Mouse (Mus musculus) layer of hippocampus, adult 8-10 months (tissue): Measurements from ENCODE around the gene Gm49354. TPM values are rescaled to one million over a fixed set of nuclear protein-coding genes. Genes with fewer than 3 reads are reported as not detected.
"Not testable (repeated sequence)": the region's sequence is repeated elsewhere in the genome, so short reads cannot be mapped to it uniquely, and the experiment has no call there.

Experiments
- DNase-seq, 2 experiments: peaks; one replicate each; pipeline ENCODE4 v3.0.0; 2022; ENCODE audit warnings: low spot score in 2 of 2
- total RNA-seq, 4 experiments: library from RNA; stranded (reverse); gene quantifications; 2 replicates each; pipeline ENCODE4 v1.2.4; 2022

The Gm49354 gene
- total RNA-seq, 4 experiments from 2014 or later, result not detected

DNA sequence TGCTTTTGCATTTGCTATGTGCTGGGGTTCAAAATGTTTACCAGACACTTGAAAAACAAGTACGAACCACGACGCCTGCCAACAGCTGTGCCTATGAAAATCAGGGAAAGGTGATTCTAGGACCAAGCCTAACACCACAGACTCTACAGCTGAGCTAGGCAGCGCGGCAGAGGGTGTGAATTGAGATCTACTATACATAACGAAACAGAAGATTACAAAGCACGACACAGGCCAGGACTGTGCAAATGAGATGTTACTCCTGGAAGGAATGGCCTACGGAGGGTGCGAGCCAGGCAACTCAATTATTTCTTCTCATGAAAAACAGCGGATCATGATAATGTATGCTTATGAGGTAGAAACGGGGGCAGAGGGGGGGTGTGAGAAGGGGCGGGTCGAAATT is 13.5 kb downstream of the Gm49354 start:
- no peak for DNase-seq

DNA sequence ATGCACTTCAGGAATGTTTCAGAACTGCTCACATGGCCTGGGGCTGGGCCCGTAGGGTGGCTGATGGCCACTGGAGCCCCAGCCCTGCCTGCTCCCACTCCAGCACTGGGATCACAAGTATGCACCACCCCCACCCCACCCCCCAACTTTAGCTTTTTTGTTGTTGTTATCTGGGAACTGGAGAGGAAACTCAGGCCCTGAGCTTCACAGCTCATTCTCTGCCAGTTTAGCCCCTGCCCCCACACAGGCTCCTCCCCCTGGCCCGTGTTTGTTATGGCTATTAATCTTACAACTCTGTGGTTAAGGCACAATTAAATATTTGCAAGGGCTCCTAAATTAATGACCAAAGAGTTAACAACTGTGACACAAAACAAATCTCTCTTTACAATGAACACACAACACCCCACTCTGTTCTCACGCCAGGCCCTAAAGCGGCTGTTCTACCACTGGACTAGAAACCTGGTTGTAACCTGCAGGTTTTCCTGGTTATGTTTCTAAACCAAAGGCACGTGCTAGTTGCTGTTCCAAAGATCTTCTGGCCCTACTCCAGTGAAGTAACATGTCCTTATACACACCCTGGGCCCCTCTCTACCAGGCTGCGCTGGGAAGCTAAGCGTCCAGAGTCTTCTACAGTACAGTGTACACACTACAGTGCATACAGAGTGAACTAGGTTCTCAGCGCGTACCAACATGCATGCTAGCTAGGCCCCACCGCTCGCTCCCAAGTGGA is 15.1 kb downstream of the Gm49354 start:
- no peak for DNase-seq

DNA sequence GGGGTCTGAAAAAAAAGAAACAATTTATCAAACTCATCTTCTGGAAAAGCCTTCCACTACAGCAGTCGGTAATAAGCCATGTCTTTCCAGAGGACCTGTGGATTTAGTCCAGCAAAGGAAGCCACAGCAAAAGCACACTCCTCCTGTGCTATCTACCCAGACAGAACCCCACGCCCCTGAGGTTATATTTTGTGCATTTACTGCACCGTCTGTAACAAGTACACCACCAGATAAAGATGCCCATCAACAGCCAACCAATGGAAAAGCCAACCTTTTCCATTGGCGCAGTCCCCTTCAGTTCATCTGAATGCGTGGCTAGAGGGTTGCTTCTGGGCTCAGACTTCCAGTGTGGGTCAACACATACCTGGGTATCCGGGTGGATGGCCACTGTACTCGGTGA is 19.3 kb downstream of the Gm49354 start:
- DNase-seq, result no peak

DNA sequence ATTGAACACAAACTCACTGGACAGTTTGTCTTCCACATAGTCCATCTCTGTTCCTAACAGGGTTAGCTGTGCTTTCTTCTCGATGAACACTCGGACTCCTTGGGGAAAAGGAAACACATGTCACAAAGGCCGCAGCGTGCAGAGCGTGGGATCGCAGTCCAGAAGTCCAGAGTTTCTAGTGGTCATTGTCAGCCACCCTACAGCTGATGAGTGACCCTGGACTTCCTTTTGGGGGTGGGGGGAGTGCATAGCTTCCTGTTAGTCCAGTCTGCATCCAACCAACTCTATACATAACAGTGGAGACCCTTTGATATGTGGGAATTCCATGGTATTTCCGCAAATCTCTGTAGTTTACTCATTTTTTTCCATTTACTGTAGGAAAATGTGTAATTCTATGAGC is 25.1 kb downstream of the Gm49354 start:
- no peak for DNase-seq

DNA sequence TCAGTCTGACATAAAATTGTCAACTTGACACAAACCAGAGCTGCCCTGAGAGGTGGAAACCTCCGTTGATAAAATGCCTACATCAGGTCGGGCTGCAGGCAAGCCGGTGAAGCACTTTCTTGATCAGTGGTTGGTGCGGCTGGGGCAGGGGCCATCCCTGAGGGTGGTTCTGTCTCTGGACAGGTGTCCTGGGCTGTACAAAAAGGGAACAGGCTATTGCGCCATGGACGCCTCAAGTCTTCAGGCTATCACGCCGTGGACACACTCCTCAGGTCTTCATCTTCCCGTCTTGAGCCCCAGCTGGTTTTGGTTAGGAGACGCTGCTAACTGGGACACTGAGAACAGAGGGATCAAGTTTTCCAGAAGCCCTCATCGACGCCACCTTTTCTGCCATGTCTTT is 31.7 kb downstream of the Gm49354 start:
- no peak for DNase-seq

DNA sequence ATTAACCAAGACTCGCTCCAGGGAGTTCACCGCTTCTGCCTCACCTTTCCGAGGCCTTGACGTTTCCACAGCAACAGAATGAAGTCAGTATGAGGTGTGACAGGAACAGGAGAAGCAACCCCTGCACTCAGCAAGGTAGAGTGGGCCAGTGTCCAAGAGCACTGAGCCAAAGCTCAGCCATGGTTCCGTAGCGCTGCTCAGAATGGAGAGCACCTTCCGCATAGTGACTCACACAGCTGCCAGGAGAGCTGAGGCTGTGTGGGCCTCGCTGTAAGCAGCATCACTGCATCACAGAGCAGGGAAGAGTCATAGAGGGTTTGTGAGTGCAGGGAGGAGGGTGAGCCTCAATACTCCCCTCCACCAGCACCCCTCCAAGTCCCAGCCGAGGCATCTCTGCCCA is 35.3 kb downstream of the Gm49354 start, which contains the start of gene 1700014D04Rik:
TSS of gene 1700014D04Rik (minus strand) at position 42 of the 400 bp plus-strand sequence.
- peak; percentile 40 to 51 for DNase-seq

DNA sequence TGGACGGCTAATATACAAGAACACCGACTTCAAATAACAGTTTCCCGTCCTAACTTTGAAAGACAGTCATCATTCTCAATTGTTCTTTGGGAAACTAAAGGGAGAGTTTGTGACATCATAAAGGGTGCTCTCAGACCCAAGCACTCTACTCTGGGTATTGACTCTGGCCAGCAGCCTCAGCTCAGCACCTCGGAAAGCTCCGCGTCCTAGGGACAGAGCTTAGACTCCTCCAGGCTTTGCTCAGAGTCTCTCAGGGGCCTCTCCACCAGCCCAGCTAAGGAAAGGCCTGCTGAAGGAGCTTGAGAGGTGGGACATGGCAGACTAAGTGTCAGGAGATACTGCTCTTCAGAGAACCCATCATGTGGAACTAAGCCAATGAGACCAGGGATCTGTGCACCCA is 35.9 kb downstream of the Gm49354 start:
- DNase-seq, result no peak

DNA sequence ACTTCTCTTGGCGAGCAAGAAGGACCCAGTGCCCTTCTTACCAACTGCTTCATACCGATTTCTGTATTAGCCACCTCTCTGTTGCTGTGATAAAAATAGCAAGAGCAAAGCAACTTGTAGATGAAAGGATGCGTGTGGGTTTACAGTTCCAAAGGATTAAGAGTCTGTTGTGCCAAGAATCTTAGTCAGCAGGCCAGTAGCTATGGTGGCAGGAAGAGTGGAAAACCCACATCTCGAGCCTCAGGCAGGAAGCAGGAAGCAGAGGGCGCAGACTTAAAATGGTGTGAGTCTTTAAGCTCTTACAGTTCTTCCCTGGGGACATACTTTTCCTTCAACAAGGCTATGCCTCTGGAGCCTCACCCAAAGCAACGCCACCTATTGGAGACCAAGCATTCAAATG is 36.6 kb downstream of the Gm49354 start:
- DNase-seq, result no peak

DNA sequence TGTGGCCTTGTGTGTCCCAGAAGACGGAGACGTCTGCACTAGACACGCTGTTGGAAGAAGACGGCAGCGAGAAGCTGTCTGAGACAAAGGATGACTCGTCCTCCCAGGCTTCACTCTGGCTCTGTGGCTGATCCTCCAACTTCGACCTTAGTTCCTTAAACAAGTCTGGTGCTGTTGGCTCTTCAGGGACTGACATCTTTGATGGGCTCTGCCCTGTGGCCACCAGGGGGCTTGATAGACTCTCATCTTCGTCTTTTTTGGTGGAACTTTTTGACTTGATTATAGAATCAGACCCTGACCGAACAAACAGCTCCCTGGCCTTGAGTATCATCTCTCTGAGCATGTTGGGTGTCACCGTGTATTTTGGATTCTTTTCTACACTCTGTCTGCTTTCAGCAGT is 40.3 kb downstream of the Gm49354 start:
- DNase-seq, result no peak

DNA sequence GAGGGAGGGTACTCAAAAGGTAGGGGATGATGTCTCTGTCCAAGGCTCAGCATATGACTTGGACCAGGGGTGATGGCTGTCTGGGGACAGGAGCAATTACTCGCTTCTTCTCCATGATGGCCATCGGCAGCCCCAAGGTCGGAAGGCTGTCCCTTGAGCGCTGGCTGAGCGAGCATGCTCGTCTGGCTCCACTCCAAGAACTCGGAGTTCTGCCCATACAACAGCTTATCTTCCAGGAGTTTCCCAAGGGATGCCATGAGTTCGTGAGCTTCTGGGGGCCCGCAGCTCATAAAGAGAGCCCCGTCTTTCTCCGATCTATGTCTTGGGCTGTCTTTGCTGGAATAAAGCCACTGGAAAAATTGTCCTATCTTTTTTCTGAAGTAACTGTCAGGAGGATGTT is 40.9 kb downstream of the Gm49354 start:
- DNase-seq, result no peak

DNA sequence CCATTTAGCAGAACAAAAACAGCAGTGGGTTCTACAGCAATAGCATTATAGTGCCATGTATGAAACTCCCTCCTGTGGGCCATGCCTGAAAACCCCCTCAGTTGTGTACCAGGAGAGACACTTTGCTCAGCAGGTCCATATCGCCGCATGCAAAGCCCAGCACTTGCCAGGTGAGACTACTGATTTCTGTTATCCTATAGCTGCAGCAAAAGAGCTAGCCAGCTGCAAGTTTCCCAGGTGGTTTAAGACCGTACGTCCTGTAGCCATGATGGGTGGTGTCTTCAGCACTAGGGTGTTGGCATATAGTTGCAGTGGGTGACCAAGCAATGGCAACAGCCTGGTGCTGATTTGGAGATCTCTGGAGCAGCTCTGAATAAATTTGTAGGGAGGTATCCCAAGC is 42.6 kb downstream of the Gm49354 start:
- DNase-seq, result no peak

DNA sequence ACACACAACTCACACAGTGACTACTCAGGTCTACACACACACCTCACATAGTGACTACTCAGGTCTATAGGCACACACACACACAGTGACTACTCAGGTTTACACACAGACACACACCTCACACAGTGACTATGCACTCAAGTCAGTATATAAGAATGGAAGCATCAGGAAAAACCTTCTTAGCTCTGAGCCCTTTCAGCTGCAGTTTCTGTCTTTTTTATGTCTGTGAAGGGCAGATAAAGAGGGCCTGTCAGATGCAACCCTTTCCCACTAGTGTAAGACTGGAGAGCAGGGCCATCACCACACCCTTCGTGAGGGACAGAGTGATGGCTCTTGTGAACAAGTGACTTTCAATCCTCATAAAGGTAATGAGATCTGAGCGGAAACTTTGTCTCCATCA is 43.6 kb downstream of the Gm49354 start:
- no peak for DNase-seq

DNA sequence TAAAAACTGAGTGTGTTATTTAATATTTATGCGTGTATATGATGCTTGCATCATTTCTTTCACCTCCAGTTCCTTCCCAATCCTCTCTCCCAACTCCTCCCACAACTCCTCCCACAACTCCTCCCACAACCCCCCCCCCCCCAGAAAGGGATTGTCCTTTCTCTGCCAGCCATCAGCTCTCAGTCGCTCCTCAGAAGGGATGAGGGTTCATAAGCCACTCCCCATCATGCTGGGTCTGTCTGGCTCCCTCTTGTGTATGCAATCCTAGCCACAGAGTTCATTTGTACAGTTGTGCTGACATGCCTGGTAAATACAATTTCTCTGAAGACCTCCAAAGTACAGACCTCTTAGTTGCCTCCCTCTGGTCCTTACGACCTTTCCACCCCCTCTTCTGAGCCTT is 46.9 kb downstream of the Gm49354 start:
- DNase-seq, result no peak

DNA sequence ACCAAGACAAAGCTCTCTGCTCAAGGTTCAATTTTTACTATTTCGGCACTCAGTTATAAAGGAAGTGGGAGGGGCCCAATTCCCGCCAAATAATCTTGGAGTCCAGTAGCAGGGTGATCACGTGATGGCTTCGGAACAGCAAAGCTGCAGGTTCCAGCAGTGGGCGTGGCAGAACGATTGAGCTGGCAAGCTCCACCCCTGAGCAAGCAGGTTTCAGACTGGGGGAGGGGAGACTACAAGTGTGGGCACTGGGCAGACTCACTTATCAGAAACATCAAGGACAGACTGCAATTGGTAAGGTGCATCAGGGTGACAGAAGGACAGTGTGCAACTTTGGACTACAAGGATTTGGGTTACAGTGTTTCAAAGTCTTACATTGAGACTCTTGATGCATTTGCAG is 47.7 kb downstream of the Gm49354 start:
- not testable (repeated sequence) for DNase-seq

DNA sequence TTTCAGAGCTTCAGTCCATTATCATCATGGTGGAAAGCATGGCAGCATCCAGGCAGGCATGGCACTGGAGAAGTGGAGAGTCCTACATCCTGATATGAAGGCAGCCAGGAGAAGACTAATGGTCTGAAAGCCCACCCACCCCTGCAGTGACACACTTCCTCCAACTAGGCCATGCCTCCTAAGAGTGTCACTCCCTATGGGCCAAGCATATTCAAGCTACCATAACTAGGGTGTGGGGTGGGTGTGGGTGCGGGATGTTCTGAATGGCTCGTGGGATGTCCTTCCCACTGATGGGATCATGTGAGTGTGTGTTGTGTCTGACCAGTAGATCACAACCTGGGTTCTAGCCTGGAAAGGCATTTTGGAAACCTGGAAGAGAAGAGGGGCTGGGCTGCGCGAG is 48.1 kb downstream of the Gm49354 start:
- DNase-seq, result no peak

DNA sequence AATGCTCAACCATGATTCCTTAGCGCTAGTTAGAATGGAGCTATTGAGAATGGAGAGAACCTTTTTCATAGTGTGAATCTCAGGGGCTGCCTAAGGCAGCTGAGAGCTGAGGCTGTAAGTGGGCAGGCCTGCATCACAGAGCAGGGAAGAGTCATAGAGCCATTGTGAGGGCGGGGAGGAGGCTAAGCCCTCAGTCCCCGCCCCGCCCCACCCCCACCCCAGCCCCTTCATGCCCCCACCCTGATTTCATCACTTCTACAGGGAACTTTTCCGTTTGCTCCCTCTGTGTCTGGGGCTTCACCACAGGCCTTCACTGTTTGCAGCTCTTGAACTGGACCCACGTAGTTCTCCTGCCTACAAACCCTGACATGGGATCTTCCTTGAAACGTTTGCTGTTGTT is 50.4 kb downstream of the Gm49354 start, which contains the start of gene Spata31d1d:
TSS of gene Spata31d1d (minus strand) at position 101 of the 400 bp plus-strand sequence.
- no peak for DNase-seq

DNA sequence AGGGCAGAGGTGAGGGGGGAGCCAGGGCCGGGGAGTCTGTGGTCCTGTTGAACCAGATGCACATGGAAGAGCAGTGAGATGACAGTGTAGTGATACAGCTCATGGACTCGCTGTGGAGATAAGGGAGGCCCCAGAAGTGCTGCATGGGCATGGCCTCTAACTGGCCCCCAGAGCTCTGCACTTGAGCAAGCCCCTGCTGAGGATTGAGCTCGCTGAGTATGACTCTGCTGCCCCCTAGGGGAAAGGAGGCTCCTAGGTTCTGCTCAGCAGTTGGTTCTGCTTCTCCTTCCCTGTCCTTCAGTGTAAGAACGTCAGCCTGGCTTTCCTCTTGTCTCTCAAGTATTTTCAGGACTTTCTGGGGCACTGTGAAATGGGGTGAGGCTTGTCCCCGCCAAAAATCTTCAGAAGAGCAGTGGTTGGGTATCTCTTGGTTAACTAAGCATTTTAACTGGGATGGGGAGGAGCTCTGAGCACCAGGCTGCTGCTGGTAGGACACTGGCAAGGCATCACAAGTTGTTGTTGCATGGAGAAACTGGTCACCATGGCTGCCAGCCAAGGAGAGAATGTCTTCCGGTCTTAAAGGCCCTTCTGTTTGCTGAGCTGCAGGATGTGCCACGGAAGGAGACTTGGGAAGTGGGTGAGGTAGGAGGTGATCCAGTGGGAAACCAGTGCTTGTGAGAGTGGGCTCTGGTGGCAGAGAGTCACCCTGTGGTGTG is 53.5 kb downstream of the Gm49354 start:
- peak; percentile 69 to 89 for DNase-seq

DNA sequence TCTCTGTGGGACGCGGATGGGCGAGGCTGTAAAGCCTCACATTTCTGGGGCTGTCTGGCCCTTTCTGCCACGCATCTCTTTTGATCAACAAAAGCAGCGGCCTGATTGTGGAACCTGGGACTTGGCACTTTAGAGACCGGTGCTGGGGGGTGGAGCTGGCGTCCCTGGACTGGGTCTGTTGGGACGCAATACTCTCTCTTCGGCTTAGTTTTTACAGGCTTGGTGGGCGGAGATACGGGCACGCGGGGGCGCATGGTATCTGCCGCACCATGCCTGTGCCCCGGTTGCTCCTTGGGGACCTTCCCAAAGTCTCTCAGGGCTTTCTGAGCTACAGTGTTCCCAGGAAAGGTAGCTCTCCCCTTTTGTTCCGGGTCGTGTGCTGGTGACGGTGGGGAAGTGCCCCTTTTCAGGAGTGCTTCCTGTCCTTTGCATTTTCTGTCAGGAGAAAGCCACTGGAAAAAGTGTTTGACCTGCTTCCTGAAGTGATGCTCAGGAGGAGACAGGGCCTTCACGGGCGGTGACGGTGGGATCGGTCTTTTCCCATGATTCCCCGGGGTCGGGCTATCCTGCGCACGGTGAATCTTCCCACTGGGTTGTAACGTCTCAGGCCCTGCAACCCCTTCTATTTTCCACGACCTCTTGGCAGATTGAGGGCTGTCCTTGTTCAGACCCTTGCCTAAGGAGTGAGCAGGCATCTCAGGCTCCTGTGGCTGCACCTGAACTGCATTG is 55.7 kb downstream of the Gm49354 start:
- no peak for DNase-seq

DNA sequence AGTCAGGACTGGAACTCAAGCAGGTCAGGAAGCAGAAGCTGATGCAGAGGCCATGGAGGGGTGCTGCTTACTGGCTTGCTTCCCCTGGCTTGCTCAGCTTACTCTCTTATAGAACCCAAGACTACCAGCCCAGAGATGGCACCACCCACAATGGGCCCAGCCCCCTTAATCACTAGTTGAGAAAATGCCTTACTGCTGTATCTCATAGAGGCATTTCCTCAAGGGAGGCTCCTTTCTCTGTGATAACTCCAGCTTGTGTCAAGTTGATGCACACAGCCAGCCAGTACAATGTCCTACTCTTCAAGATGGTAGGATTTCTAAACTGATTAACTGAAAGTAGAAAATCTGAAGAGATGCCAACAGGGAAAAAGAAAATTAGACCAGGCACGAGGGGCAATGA is 60.0 kb downstream of the Gm49354 start:
- DNase-seq, result not testable (repeated sequence)

DNA sequence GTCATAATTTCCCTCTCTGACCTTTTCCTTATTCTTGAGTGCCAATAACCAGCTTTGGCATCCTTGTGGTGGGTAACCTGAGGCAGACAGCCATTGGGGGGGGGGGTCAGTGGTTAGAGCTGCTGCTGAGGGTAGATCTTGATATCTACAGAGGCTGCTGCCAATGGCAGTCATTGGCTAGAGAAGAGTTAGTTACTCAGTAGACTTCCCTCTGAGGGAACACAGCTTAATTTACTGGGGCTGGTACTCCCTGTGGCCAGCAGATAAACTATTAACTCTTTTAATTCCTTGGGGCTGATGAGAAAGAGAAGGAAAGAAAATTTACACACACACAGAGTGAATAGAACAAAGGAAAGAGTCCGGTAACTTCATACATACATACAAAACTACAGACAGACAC is 62.6 kb downstream of the Gm49354 start:
- DNase-seq, result no peak

DNA sequence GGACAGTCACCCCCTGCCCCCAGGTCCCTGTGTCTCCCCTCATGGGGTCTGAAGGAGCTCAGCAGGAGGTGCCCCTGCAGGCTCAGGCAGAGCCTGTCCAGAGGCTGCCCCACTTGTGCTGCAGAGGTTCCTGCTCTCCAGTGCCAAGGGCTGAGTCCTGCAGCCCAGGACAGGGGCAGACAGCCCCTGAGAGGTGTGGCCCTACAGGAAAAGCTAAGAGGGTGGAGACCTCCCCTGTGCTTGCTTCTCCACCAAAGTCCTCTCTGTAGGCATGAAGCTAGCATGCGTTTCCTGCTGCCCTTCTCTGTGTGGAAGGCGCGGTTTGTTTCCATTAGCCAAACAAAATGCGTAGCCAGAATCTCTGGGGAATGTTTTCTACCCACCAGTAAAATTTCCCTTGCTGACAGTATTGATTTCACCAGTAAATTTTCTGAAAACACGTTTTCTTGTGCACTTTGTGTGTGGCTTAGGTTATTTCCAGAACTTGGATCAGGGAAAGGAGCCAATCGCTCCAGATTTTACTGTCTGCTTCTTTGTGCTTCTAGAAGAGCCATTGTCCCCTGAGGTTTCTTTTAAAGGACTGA is 63.1 kb downstream of the Gm49354 start:
- DNase-seq, result not testable (repeated sequence)

DNA sequence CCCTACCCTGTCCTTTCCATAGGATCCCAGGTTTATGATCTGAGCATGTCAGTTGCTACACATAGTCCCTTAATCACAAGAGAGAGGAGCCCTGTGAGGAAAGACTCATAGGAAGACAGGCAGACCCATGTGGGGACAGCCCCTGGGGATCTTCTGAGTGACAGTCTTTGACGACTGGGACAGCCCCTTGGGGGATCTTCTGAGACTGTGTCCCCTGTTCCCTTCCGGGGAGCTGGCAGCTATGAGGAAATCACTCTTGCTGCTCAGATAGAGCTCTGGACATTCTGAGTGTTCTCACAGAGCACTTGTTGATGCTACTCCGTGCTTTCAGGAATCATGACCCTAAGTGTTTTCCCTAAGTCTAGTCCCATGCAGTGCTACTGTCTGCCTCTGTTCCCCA is 68.3 kb downstream of the Gm49354 start:
- DNase-seq, result no peak
